Mouse (Mus musculus): ENCODE results near the gene Gm15155.

DNA sequence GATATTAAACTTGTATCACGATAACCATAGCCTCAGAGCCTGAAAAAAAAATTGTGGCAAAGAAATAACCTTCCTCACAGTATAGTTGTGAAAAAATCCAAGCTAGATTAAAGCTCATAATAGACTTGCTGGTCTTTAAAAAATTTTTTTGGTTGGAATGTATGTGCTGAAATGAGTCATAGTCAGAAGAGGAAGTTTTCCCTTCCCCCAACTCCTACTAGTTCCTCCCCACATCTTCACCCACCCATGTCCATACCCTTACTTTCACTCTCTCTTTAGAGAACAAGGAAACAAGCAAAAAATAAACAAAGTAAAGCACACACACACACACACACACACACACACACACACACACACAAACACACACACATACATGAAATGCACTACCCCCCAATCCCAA, 103.8 kb downstream of the Gm15155 start:
- no peak for TF ChIP-seq TAL1 (IDR thresholded peaks at IDR 0.05; ENCODE audit: low read length)
- no peak for TF ChIP-seq GATA1 (IDR thresholded peaks at IDR 0.05; ENCODE audit: low read length)

All from erythroblast, embryonic 14.5 days (primary cell).